Mouse (Mus musculus): ENCODE measurements around the gene Slc22a29.
"Not testable (repeated sequence)": the region's sequence is repeated elsewhere in the genome, so short reads cannot be mapped to it uniquely, and the experiment has no call there.

Slc22a29 gene

GRCm38 (mm10) chr19:8218800-8219199 lies at the start of gene Slc22a29:
TSS of gene Slc22a29 (minus strand) at chr19:8218900.
- no peak for DNase-seq (ENCODE audit: low spot score)

DNA sequence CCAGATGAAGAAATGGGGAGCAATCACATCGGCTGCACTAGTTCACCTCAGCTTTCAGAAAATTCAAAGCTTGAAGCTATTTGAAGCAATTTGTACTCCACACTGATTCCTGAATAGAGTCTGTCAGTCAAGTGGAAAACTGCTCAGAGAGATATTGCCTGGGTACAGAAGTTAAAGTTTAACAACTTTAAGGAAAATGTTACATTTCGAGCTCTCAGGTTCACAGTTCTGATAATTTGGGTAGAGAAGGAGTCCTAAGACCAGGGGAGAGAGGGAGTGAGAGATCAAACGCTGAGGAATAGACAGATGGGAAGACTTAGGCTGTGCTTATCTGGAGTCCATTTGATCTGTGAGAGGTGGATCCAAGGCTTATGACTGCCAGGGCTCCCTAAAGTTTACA lies 46.6 kb upstream of the Slc22a29 start:
- DNase-seq (ENCODE audit: low spot score), result peak; percentile 7

GRCm38 (mm10) chr19:8252705-8253037 lies 34.0 kb upstream of the Slc22a29 start:
- DNase-seq (ENCODE audit: low spot score), result no peak

GRCm38 (mm10) chr19:8251896-8252704 lies 33.4 kb upstream of the Slc22a29 start:
- peak; percentile 87 for DNase-seq (ENCODE audit: low spot score)

GRCm38 (mm10) chr19:8228916-8229315 lies 10.2 kb upstream of the Slc22a29 start:
- DNase-seq (ENCODE audit: low spot score), result no peak

DNA sequence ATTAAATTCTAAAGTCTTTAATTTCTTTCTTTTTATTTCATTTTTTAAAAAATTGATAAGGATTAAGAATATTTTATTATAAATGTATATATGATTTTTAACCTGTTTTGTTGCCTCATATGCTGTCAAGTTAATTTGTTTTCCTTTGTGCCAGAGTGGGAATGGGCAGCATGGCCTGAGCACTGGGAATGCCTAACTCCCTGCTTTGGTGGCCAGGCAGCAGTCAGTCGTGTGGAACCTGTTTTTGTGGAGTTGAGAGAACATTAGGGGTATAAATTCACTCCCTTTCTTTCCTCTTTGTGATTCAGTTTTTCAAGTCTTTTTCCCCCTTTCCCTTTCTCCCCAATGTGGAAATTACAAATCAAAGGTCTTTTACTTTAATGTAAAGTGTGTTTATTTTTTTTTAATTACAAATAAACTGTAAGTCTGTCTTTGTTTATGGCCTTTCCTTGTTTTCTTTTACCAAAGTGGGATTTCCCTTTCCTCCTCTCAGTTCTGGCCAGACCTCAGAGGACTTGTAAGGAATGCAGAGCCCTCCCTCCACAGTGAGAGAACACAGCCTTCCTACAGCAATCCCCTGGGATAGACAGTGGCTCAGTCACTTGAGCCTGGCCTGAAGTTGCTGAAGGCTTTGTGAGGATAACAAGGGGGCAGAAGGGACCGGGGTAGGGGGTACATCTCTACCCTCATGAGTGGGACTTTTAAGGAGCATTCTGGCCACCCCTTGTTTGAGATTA lies 69.7 kb downstream of the Slc22a29 start:
- DNase-seq (ENCODE audit: low spot score), result no peak

DNA sequence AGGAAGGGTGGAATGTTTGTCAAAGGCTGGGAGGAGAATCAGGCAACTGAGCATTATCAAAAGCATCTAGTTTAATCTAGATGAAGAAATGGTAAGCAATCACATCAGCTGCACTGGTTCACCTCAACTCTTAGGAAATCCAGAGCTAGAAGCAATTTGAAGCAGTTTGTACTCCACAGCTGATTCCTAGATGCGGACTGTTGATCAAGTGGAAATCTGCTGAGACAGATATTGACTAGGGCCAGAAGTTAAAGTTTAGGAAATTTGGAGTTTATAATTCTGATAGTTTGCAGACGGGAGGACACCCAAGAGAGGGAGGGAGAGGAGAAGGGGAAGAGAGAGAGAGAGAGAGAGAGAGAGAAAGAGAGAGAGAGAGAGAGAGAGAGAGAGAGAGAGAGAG lies 76.0 kb downstream of the Slc22a29 start:
- not testable (repeated sequence) for DNase-seq (ENCODE audit: low spot score)

DNA sequence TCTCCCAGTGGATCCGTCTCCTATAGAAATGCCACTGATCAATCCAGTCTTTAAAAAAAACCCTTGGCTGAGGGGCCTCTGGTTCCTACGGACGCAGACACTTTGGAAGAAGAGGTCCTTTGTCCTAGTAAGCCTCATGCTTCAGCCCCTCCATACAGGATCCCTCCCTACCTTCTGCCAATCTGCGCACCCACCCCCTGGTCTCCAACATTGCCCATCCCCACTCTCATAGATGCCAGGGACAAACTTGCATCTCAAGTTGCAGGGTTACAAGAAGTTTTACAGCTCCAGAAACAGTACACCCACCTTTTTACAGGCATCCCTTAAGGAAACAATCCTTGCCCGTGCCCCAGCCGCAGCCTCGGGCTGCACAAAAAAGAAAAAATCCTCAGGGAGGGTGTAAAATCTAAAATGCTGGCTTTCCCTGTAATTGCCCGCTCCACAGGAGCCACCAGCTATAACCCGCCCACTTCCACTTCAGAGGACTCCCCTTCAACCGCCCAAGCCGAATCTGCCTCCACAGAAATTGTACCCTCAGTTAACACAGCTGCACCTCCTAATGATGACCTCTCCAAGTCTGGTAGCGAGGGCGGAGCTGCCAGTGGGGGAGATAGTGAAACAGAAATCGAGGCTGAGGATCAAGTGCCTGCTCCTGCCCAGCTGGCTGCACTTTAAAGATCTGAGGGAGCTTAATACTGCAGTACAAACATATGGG lies 84.4 kb downstream of the Slc22a29 start:
- DNase-seq (ENCODE audit: low spot score), result not testable (repeated sequence)

GRCm38 (mm10) chr19:8131881-8132280 lies 86.8 kb downstream of the Slc22a29 start, which contains the start of gene Slc22a28:
TSS of gene Slc22a28 (minus strand) at chr19:8131982.
- DNase-seq (ENCODE audit: low spot score), result not testable (repeated sequence)
